27 mouse cellular contexts compared by ENCODE assay signal in the genomic region with DNA sequence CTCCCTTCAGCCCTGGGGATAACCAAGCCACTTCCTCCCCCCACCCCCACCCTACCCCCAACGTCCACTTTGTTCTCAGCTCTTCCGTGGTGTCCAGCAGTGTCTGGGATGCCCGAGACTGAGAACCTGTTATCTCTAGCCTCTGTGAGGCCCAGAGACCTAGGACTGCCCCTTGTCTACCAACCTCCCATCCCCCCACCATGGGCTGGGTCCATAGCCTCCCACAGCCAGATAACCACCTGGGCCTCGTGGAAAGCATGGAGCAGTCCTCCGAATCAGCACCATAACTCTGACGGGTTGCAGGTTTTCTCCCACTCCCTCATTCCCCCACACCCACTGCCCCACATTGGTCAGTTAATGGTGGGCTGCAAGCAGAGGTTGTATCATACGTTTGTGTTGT. TPM values are rescaled to one million over a fixed set of nuclear protein-coding genes. Genes with fewer than 3 reads are reported as not detected.
"Had no signal": no experiment of that assay in that cellular context is flagged by ENCODE, and none has a peak within 500 bp of the region (broad histone marks: within the 10 kb centered on the region; RNA-seq: fewer than 3 reads in every experiment).

No protein-coding gene starts in this region.

- ATAC-seq: forebrain, embryonic 16.5 days; hindbrain, embryonic 16.5 days; inflammation-experienced regulatory T-cells, adult 6 months; intestine, embryonic 15.5 days; intestine, postnatal 0 days had no signal

- H3K9ac ChIP-seq: heart, embryonic 13.5 days; heart, embryonic 15.5 days; hindbrain, embryonic 12.5 days; hindbrain, embryonic 14.5 days; intestine, embryonic 15.5 days; limb, embryonic 12.5 days; liver, embryonic 13.5 days; liver, embryonic 15.5 days had no signal

- H3K27me3 ChIP-seq: heart, embryonic 13.5 days; heart, embryonic 15.5 days; hindbrain, embryonic 12.5 days; intestine, embryonic 15.5 days; limb, embryonic 12.5 days; liver, embryonic 13.5 days; liver, embryonic 15.5 days had no signal

- H3K4me2 ChIP-seq: heart, embryonic 13.5 days; heart, embryonic 15.5 days; hindbrain, embryonic 12.5 days; hindbrain, embryonic 14.5 days; intestine, embryonic 15.5 days; limb, embryonic 12.5 days; liver, embryonic 13.5 days; liver, embryonic 15.5 days had no signal

- H3K4me3 ChIP-seq: gastrocnemius, adult 2 months; heart, embryonic 13.5 days; heart, embryonic 15.5 days; hindbrain, embryonic 10.5 days; hindbrain, embryonic 12.5 days; intestine, embryonic 15.5 days; layer of hippocampus, adult 2 months; limb, embryonic 12.5 days; liver, embryonic 13.5 days; liver, embryonic 15.5 days had no signal

- H3K27ac ChIP-seq: gastrocnemius, adult 2 months; heart, embryonic 13.5 days; heart, embryonic 15.5 days; hindbrain, embryonic 10.5 days; hindbrain, embryonic 12.5 days; hindbrain, embryonic 14.5 days; intestine, embryonic 15.5 days; layer of hippocampus, adult 2 months; limb, embryonic 12.5 days; liver, embryonic 13.5 days; liver, embryonic 15.5 days had no signal

- H3K9me3 ChIP-seq: heart, embryonic 13.5 days; heart, embryonic 15.5 days; hindbrain, embryonic 12.5 days; intestine, embryonic 15.5 days; limb, embryonic 12.5 days; liver, embryonic 13.5 days; liver, embryonic 15.5 days had no signal

- H3K4me1 ChIP-seq: heart, embryonic 13.5 days; heart, embryonic 15.5 days; hindbrain, embryonic 10.5 days; hindbrain, embryonic 12.5 days; intestine, embryonic 15.5 days; limb, embryonic 12.5 days; liver, embryonic 13.5 days; liver, embryonic 15.5 days had no signal

- DNase-seq: gastrocnemius, adult 2 months; gastrocnemius, postnatal 10 days; gastrocnemius, postnatal 25 days; heart, adult 18-20 months; heart, postnatal 4 days; kidney, adult 18-20 months; kidney, adult 8-10 months; kidney, postnatal 10 days; kidney, postnatal 25 days; kidney, postnatal 4 days; left cerebral cortex, postnatal 4 days; liver, embryonic 13.5 days had no signal

- H3K36me3 ChIP-seq: heart, embryonic 13.5 days; heart, embryonic 15.5 days; hindbrain, embryonic 10.5 days; hindbrain, embryonic 12.5 days; intestine, embryonic 15.5 days; limb, embryonic 12.5 days; liver, embryonic 13.5 days; liver, embryonic 15.5 days had no signal

RNA-seq across cellular contexts. Expression of gene Mmrn1, which starts 44.4 kb away (rescaled TPM):
- total RNA-seq: layer of hippocampus, adult 2 months; left cerebral cortex, adult 18-20 months; left cerebral cortex, adult 8-10 months had no signal
- polyA plus RNA-seq: inflammation-experienced regulatory T-cells, adult 6 months had no signal

RNA-seq across cellular contexts. Expression of gene Snca, which starts 50.7 kb away (rescaled TPM):
- polyA plus RNA-seq: inflammation-experienced regulatory T-cells, adult 6 months had no signal
